Mouse (Mus musculus) neural tube, embryonic 15.5 days (tissue): Measurements from ENCODE around the gene Meaf6. TPM values are rescaled to one million over a fixed set of nuclear protein-coding genes. Genes with fewer than 3 reads are reported as not detected.

Experiments used
- ATAC-seq: fragments of 200-750 bp; cut with Nextera tagmentation; 2 replicates; pipeline ENCODE4 v1.8.0; 2017; ENCODE audit warnings: mild to moderate bottlenecking, moderate TSS enrichment, moderate library complexity; ENCODE audit not compliant: low FRiP score
- H3K27ac ChIP-seq: fragments of 300-500 bp; sonication (generic); replicated peaks from 2 replicates; pipeline ENCODE4 v1.5.1; 2015; ENCODE audit warnings: mild to moderate bottlenecking, inconsistent platforms
- H3K27me3 ChIP-seq: fragments of 300-500 bp; sonication (generic); replicated peaks from 2 replicates; pipeline ENCODE4 v1.6.1; 2015; ENCODE audit warnings: inconsistent platforms
- H3K36me3 ChIP-seq: fragments of 300-500 bp; sonication (generic); 2 replicates; pipeline ENCODE4 v1.6.1; 2015; ENCODE audit warnings: inconsistent platforms
- H3K4me1 ChIP-seq: fragments of 300-500 bp; sonication (generic); 2 replicates; pipeline ENCODE4 v1.6.1; 2015; ENCODE audit warnings: inconsistent platforms
- H3K4me2 ChIP-seq: fragments of 300-500 bp; sonication (generic); 2 replicates; pipeline ENCODE4 v1.6.1; 2015; ENCODE audit warnings: inconsistent platforms, mild to moderate bottlenecking, moderate library complexity
- H3K4me3 ChIP-seq: fragments of 300-500 bp; sonication (generic); replicated peaks from 2 replicates; pipeline ENCODE4 v1.5.1; 2015; ENCODE audit warnings: mild to moderate bottlenecking, inconsistent platforms
- H3K9ac ChIP-seq: fragments of 300-500 bp; sonication (generic); replicated peaks from 2 replicates; pipeline ENCODE4 v1.6.1; 2015; ENCODE audit warnings: mild to moderate bottlenecking, inconsistent platforms
- H3K9me3 ChIP-seq: fragments of 300-500 bp; sonication (generic); replicated peaks from 2 replicates; pipeline ENCODE4 v1.6.1; 2016; ENCODE audit warnings: inconsistent platforms
- WGBS: fragments of 180-500 bp; shearing (Covaris S2); methylation state at CpG from one replicate; pipeline ENCODE4 v1.1.7; 2015; ENCODE audit warnings: mixed read lengths; 5-methylcytosine and 5-hydroxymethylcytosine counted together
- polyA plus RNA-seq: library from polyadenylated mRNA; unstranded; fragments of >200 nt; fragmentation: Nextera tagmentation; extraction: Ambion mirVana; gene quantifications from 2 replicates; pipeline ENCODE4 v1.2.1, GENCODE M21; 2015

The Meaf6 gene
- polyA plus RNA-seq, 1 experiment from 2014 or later: 164 TPM

GRCm38 (mm10) chr4:125078698-125079097 is 6.2 kb upstream of the Meaf6 start:
- H3K9ac ChIP-seq: no peak overlapping the region
- H3K36me3 ChIP-seq: peaks cover 27% of the 10 kb centered on the region
- H3K27me3 ChIP-seq: no peaks in the 10 kb centered on the region
- no peak for ATAC-seq
- no peak overlapping the region for H3K4me3 ChIP-seq
- 91% methylated on average over 2 of the region's 2 CpGs for WGBS
- H3K4me1 ChIP-seq: no peaks in the 10 kb centered on the region
- no peaks in the 10 kb centered on the region for H3K9me3 ChIP-seq
- H3K4me2 ChIP-seq: no peak overlapping the region
- H3K27ac ChIP-seq: no peak overlapping the region

GRCm38 (mm10) chr4:125085346-125085841 is 460 bp downstream of the Meaf6 start:
- H3K9ac ChIP-seq: peak overlapping the region; percentile 97
- H3K4me3 ChIP-seq: peak overlapping the region; percentile 89
- H3K9me3 ChIP-seq: no peaks in the 10 kb centered on the region
- H3K4me1 ChIP-seq: peaks cover 26% of the 10 kb centered on the region
- under 1% methylated on average over 37 of the region's 45 CpGs for WGBS
- H3K4me2 ChIP-seq: peak overlapping the region; percentile 86
- peaks cover 31% of the 10 kb centered on the region for H3K36me3 ChIP-seq
- H3K27ac ChIP-seq: peak overlapping the region; percentile 100
- H3K27me3 ChIP-seq: no peaks in the 10 kb centered on the region
- peak; percentile 94 for ATAC-seq

GRCm38 (mm10) chr4:125093031-125093430 is 8.1 kb downstream of the Meaf6 start:
- Histone ChIP-seq H3K9me3 (no peaks in the 10 kb centered on the region), H3K4me3 (no peak overlapping the region), H3K27me3 (no peaks in the 10 kb centered on the region), H3K9ac (no peak overlapping the region), H3K4me1 (no peaks in the 10 kb centered on the region), H3K27ac (no peak overlapping the region), H3K36me3 (peaks cover 52% of the 10 kb centered on the region), H3K4me2 (no peak overlapping the region)
- 94% methylated on average over 5 of the region's 5 CpGs for WGBS
- no peak for ATAC-seq

GRCm38 (mm10) chr4:125096066-125096465 is 11.1 kb downstream of the Meaf6 start:
- Histone ChIP-seq H3K9ac (no peak overlapping the region), H3K4me1 (no peaks in the 10 kb centered on the region), H3K4me2 (no peak overlapping the region), H3K27ac (no peak overlapping the region), H3K9me3 (no peaks in the 10 kb centered on the region), H3K36me3 (peaks cover 28% of the 10 kb centered on the region), H3K27me3 (no peaks in the 10 kb centered on the region), H3K4me3 (no peak overlapping the region)
- 97% methylated on average over 5 of the region's 5 CpGs for WGBS
- no peak for ATAC-seq

GRCm38 (mm10) chr4:125097412-125097811 is 12.5 kb downstream of the Meaf6 start:
- ATAC-seq: no peak
- H3K4me1 ChIP-seq: no peaks in the 10 kb centered on the region
- peaks cover 20% of the 10 kb centered on the region for H3K36me3 ChIP-seq
- no peak overlapping the region for H3K9ac ChIP-seq
- no peak overlapping the region for H3K4me3 ChIP-seq
- no peak overlapping the region for H3K4me2 ChIP-seq
- H3K27me3 ChIP-seq: no peaks in the 10 kb centered on the region
- H3K27ac ChIP-seq: no peak overlapping the region
- WGBS: 89% methylated on average over 4 of the region's 4 CpGs
- H3K9me3 ChIP-seq: no peaks in the 10 kb centered on the region

- Histone ChIP-seq H3K9ac (no peak overlapping the region), H3K36me3 (peaks cover 26% of the 10 kb centered on the region), H3K4me1 (no peaks in the 10 kb centered on the region), H3K27ac (no peak overlapping the region), H3K4me3 (no peak overlapping the region), H3K27me3 (no peaks in the 10 kb centered on the region), H3K4me2 (no peak overlapping the region), H3K9me3 (no peaks in the 10 kb centered on the region)
- ATAC-seq: peak; percentile 60; the same call in 1 of the 2 replicates
- whole genome bisulfite sequencing: 11% methylated on average over 8 of the region's 8 CpGs
These were observed 14.5 kb downstream of the Meaf6 start for GRCm38 (mm10) chr4:125099458-125099857.

GRCm38 (mm10) chr4:125101334-125101733 is 16.4 kb downstream of the Meaf6 start:
- Histone ChIP-seq H3K36me3 (peaks cover 38% of the 10 kb centered on the region), H3K27me3 (no peaks in the 10 kb centered on the region), H3K27ac (no peak overlapping the region), H3K4me3 (no peak overlapping the region), H3K4me2 (no peak overlapping the region), H3K4me1 (no peaks in the 10 kb centered on the region), H3K9ac (no peak overlapping the region), H3K9me3 (no peaks in the 10 kb centered on the region)
- WGBS: 72% methylated on average over 13 of the region's 13 CpGs
- ATAC-seq: no peak

GRCm38 (mm10) chr4:125105354-125105753 is 20.4 kb downstream of the Meaf6 start:
- H3K9ac ChIP-seq: no peak overlapping the region
- 94% methylated on average over 9 of the region's 9 CpGs for whole genome bisulfite sequencing
- peaks cover 63% of the 10 kb centered on the region for H3K36me3 ChIP-seq
- H3K9me3 ChIP-seq: no peaks in the 10 kb centered on the region
- H3K27me3 ChIP-seq: no peaks in the 10 kb centered on the region
- H3K27ac ChIP-seq: no peak overlapping the region
- no peak overlapping the region for H3K4me3 ChIP-seq
- no peaks in the 10 kb centered on the region for H3K4me1 ChIP-seq
- no peak for ATAC-seq
- no peak overlapping the region for H3K4me2 ChIP-seq

GRCm38 (mm10) chr4:125114638-125115037 is 29.7 kb downstream of the Meaf6 start:
- 0 out of 2 replicates have a peak, but pooled peaks have one; percentile 32 for ATAC-seq
- WGBS: 8% methylated on average over 6 of the region's 6 CpGs
- no peaks in the 10 kb centered on the region for H3K9me3 ChIP-seq
- H3K36me3 ChIP-seq: peaks cover 18% of the 10 kb centered on the region
- H3K4me1 ChIP-seq: peaks cover 15% of the 10 kb centered on the region
- H3K27ac ChIP-seq: no peak overlapping the region
- no peak overlapping the region for H3K4me3 ChIP-seq
- H3K4me2 ChIP-seq: no peak overlapping the region
- H3K9ac ChIP-seq: peak overlapping the region; percentile 21; the same call in 1 of the 2 replicates
- H3K27me3 ChIP-seq: no peaks in the 10 kb centered on the region

GRCm38 (mm10) chr4:125115081-125115480 is 30.1 kb downstream of the Meaf6 start:
- Histone ChIP-seq H3K4me1 (peaks cover 15% of the 10 kb centered on the region), H3K4me2 (no peak overlapping the region), H3K9me3 (no peaks in the 10 kb centered on the region), H3K4me3 (no peak overlapping the region), H3K36me3 (peaks cover 14% of the 10 kb centered on the region), H3K9ac (peak overlapping the region; percentile 21; the same call in 1 of the 2 replicates), H3K27ac (no peak overlapping the region), H3K27me3 (no peaks in the 10 kb centered on the region)
- 74% methylated on average over 4 of the region's 4 CpGs for WGBS
- no peak for ATAC-seq

- WGBS: 57% methylated on average over 6 of the region's 6 CpGs
- no peak overlapping the region for H3K27ac ChIP-seq
- H3K27me3 ChIP-seq: no peaks in the 10 kb centered on the region
- no peak overlapping the region for H3K4me3 ChIP-seq
- H3K4me1 ChIP-seq: peaks cover 15% of the 10 kb centered on the region
- no peak overlapping the region for H3K9ac ChIP-seq
- H3K9me3 ChIP-seq: no peaks in the 10 kb centered on the region
- no peak overlapping the region for H3K4me2 ChIP-seq
- no peak for ATAC-seq
- H3K36me3 ChIP-seq: peaks cover 8% of the 10 kb centered on the region
These were observed 30.8 kb downstream of the Meaf6 start for GRCm38 (mm10) chr4:125115710-125116089.

GRCm38 (mm10) chr4:125116090-125116861 is 31.3 kb downstream of the Meaf6 start:
- no peak overlapping the region for H3K27ac ChIP-seq
- 67% methylated on average over 9 of the region's 9 CpGs for WGBS
- H3K27me3 ChIP-seq: no peaks in the 10 kb centered on the region
- no peak overlapping the region for H3K4me3 ChIP-seq
- peaks cover 15% of the 10 kb centered on the region for H3K4me1 ChIP-seq
- H3K36me3 ChIP-seq: peaks cover 7% of the 10 kb centered on the region; the same call in 1 of the 2 replicates
- ATAC-seq: no peak
- no peak overlapping the region for H3K4me2 ChIP-seq
- no peaks in the 10 kb centered on the region for H3K9me3 ChIP-seq
- no peak overlapping the region for H3K9ac ChIP-seq
